Mouse (Mus musculus): Measurements from ENCODE around the gene Tia1. TPM values are rescaled to one million over a fixed set of nuclear protein-coding genes. Genes with fewer than 3 reads are reported as not detected.
A peak's percentile ranks its signal among the peaks of the same experiment; 100 is the strongest.

Gene Tia1
- polyA plus RNA-seq (2016; fragmentation: Nextera tagmentation; extraction: Ambion mirVana): 209 and 212 TPM in 2 replicates

DNA sequence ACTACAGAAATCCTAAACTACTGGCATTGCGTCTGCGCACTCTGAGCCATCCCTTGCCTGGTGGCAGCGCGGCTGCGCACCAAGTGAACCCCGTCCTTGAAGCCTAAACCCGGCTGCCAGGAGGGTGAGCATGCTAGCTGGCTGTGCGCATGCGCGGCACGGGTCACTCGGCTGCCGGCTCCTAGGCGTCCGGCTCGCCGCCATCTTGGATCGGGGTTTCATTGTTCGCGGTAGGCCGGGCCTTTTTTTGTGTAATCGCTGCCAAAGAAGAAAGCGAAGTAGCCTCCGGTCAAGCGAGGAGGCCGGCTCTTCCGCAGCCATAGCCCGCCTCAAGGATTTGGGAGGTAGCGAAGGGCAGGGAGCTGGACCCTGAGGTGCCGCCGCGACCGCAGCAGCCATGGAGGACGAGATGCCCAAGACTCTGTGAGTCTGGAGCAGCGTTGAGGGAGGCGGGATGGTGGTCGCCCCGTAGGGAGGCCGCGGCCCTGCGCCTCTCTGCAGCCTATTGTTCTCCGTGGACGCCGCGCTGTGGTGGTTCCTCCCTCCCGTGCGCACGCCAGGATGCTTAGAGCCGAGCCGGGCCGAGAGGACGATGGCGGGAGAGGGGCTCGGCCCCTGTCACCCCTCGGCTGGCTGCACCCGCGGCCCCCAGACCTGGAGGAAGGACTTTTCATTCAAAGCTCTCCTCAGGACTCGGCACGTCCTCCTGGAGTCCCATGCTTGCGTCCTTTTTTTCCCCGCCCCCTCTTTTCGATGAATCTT, at the start of gene Tia1:
Tia1 (plus strand) TSS at position 120 of the 762 bp plus-strand sequence.
- peak within 1 kb of the TSS; percentile 91 for H3K4me3 ChIP-seq
- WGBS: under 1% methylated on average over 62 of the region's 62 CpGs
- H3K9me3 ChIP-seq: no peaks in the 10 kb centered on the region

GRCm38 (mm10) chr6:86354948-86355347, 49.1 kb upstream of the Tia1 start:
- Histone ChIP-seq H3K27ac (no peak overlapping the region), H3K4me1 (replicated peaks) (no peaks in the 10 kb centered on the region), H3K4me3 (no peak overlapping the region), H3K27me3 (ENCODE audit: insufficient read depth, poor library complexity, severe bottlenecking) (no peaks in the 10 kb centered on the region), H3K9me3 (no peaks in the 10 kb centered on the region), H3K36me3 (no peaks in the 10 kb centered on the region)
- 59% methylated on average over 3 of the region's 3 CpGs for WGBS
- no peak for DNase-seq (ENCODE audit: low spot score)

More for the DNA sequence above, at the start of gene Tia1:
- DNase-seq (ENCODE audit: low spot score): peak; percentile 97
- peaks cover 23% of the 10 kb centered on the region for H3K4me1 ChIP-seq (replicated peaks)
- peak within 1 kb of the TSS; percentile 100 for H3K27ac ChIP-seq
- no peaks in the 10 kb centered on the region for H3K27me3 ChIP-seq (ENCODE audit: insufficient read depth, poor library complexity, severe bottlenecking)
- peaks cover 30% of the 10 kb centered on the region for H3K36me3 ChIP-seq

DNA sequence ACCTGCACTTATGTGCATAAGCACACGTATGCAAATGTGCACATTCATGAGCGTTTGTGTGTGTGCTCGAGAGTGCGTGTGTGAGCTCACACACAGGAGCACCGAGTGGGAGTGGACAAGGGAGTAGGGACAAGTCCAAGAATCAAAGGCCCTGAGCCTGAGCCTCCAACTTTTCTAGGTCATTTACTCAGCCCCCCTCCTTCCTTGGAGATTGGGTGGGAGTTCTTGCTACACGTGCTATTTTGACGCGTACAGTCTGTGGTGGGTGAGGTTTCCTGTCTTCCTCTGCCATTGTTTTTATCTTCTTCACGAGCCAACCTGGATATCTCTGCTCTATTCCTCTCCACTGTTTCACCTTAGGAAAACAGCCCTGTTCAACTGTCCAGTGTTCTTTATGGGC, 47.1 kb upstream of the Tia1 start:
- Histone ChIP-seq H3K4me3 (no peak overlapping the region), H3K36me3 (no peaks in the 10 kb centered on the region), H3K27me3 (ENCODE audit: insufficient read depth, poor library complexity, severe bottlenecking) (no peaks in the 10 kb centered on the region), H3K27ac (no peak overlapping the region), H3K4me1 (replicated peaks) (no peaks in the 10 kb centered on the region), H3K9me3 (no peaks in the 10 kb centered on the region)
- no peak for DNase-seq (ENCODE audit: low spot score)
- WGBS: 89% methylated on average over 9 of the region's 9 CpGs

GRCm38 (mm10) chr6:86360691-86361090, 43.3 kb upstream of the Tia1 start:
- Histone ChIP-seq H3K27me3 (ENCODE audit: insufficient read depth, poor library complexity, severe bottlenecking) (no peaks in the 10 kb centered on the region), H3K4me3 (no peak overlapping the region), H3K36me3 (no peaks in the 10 kb centered on the region), H3K4me1 (replicated peaks) (peaks cover 14% of the 10 kb centered on the region; the same call in 1 of the 2 replicates), H3K9me3 (no peaks in the 10 kb centered on the region), H3K27ac (no peak overlapping the region)
- WGBS: 70% methylated on average over 7 of the region's 7 CpGs
- no peak for DNase-seq (ENCODE audit: low spot score)

- DNase-seq (ENCODE audit: low spot score): no peak
- no peaks in the 10 kb centered on the region for H3K36me3 ChIP-seq
- peaks cover 20% of the 10 kb centered on the region for H3K4me1 ChIP-seq (replicated peaks)
- no peaks in the 10 kb centered on the region for H3K9me3 ChIP-seq
- H3K27me3 ChIP-seq (ENCODE audit: insufficient read depth, poor library complexity, severe bottlenecking): no peaks in the 10 kb centered on the region
- WGBS: 85% methylated on average over 7 of the region's 7 CpGs
- no peak overlapping the region for H3K27ac ChIP-seq
- no peak overlapping the region for H3K4me3 ChIP-seq
These were observed 42.6 kb upstream of the Tia1 start for GRCm38 (mm10) chr6:86361373-86361772.

DNA sequence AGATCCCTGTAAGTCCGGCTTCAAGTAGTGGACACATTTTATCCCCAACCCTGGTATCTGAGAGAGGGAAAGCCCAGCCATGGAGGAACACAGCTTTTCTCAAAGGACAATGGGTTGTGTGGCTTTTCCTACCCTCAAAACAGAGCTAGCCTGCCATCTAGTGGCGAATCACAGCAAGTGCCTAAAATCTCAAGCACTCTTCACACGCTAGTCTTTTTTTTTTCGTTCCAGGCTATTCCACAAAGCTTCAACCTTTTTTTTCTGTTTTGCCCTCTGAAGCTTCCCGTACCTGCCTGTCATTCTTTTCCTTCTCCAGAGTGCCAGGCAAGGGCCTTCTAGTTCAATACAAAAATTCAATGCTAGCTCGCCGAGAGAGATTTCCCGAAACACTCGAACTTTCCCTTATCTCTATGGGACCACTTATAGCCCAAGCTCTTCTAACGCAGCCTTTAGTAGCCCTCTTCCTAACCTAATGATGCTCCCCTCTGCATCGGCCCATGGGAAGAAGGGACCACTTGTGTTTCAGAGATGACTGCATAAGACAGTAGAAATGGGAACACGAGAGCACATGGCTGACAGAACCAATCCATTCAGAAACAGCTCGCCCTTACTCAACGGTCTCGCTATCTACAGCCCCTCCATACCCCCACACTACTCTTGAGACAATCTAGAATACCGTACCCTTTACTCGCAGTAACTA, 39.4 kb upstream of the Tia1 start:
- Histone ChIP-seq H3K27ac (peak overlapping the region; percentile 94), H3K36me3 (peaks cover 23% of the 10 kb centered on the region), H3K4me1 (replicated peaks) (peaks cover 26% of the 10 kb centered on the region), H3K9me3 (no peaks in the 10 kb centered on the region), H3K27me3 (ENCODE audit: insufficient read depth, poor library complexity, severe bottlenecking) (no peaks in the 10 kb centered on the region), H3K4me3 (peak overlapping the region; percentile 82)
- 5% methylated on average over 17 of the region's 17 CpGs for WGBS
- DNase-seq (ENCODE audit: low spot score): peak; percentile 81

DNA sequence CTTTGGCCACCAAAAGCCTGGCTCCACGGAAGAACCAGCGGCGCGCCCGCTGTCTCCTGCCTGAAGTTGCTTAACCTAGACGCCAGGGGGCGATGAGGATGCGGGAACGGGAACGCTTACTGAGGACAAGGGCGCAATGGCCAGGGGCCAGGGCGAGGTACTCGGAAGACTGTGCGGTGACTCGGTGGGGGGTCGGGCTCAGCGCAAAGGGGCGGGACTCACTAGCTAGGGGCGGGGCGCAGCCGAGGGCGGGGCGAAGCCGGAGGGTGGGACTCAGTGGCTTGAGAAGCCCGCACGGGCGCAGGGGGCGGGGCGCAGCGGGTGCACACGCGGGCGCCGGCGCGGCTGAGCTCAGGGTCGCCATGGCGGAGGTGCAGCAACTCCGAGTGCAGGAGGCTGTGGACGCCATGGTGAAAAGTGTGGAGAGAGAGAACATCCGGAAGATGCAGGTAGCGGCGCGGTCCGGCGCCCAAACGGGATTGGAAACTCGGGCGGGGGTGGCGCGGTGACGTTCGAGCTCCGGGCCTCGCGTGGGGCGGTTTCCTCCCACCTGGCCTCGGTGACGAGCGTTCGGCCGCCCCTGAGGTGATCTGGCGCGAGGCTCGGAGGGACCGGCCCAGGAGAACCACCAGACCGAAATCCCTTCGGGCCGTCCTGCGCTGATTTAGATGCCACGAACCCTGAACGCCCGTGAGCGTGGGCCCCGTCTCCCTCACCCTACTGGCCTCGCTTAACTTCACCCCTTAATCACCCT, 38.5 kb upstream of the Tia1 start, which contains the start of gene Fam136a:
Fam136a (plus strand) TSS at position 276 of the 754 bp plus-strand sequence.
- H3K36me3 ChIP-seq: peaks cover 26% of the 10 kb centered on the region
- H3K4me1 ChIP-seq (replicated peaks): peaks cover 29% of the 10 kb centered on the region
- DNase-seq (ENCODE audit: low spot score): peak; percentile 99
- peak within 1 kb of the TSS; percentile 82 for H3K4me3 ChIP-seq
- under 1% methylated on average over 76 of the region's 76 CpGs for WGBS
- no peaks in the 10 kb centered on the region for H3K9me3 ChIP-seq
- H3K27me3 ChIP-seq (ENCODE audit: insufficient read depth, poor library complexity, severe bottlenecking): no peaks in the 10 kb centered on the region
- H3K27ac ChIP-seq: peak within 1 kb of the TSS; percentile 94

GRCm38 (mm10) chr6:86366125-86366852, 37.7 kb upstream of the Tia1 start:
- Histone ChIP-seq H3K27me3 (ENCODE audit: insufficient read depth, poor library complexity, severe bottlenecking) (no peaks in the 10 kb centered on the region), H3K9me3 (no peaks in the 10 kb centered on the region), H3K4me1 (replicated peaks) (peaks cover 34% of the 10 kb centered on the region), H3K4me3 (peak overlapping the region; percentile 82), H3K27ac (peak overlapping the region; percentile 94), H3K36me3 (peaks cover 26% of the 10 kb centered on the region)
- no peak for DNase-seq (ENCODE audit: low spot score)
- 51% methylated on average over 25 of the region's 25 CpGs for WGBS

GRCm38 (mm10) chr6:86366853-86367249, 37.2 kb upstream of the Tia1 start:
- 82% methylated on average over 2 of the region's 2 CpGs for WGBS

GRCm38 (mm10) chr6:86368479-86368878, 35.5 kb upstream of the Tia1 start:
- Histone ChIP-seq H3K9me3 (no peaks in the 10 kb centered on the region), H3K36me3 (peaks cover 30% of the 10 kb centered on the region), H3K27ac (no peak overlapping the region), H3K4me1 (replicated peaks) (peaks cover 50% of the 10 kb centered on the region), H3K4me3 (no peak overlapping the region), H3K27me3 (ENCODE audit: insufficient read depth, poor library complexity, severe bottlenecking) (no peaks in the 10 kb centered on the region)
- DNase-seq (ENCODE audit: low spot score): no peak
- WGBS: 94% methylated on average over 5 of the region's 5 CpGs

More at GRCm38 (mm10) chr6:86366853-86367249, 37.2 kb upstream of the Tia1 start:
- Histone ChIP-seq H3K27me3 (ENCODE audit: insufficient read depth, poor library complexity, severe bottlenecking) (no peaks in the 10 kb centered on the region), H3K4me1 (replicated peaks) (peaks cover 34% of the 10 kb centered on the region), H3K36me3 (peaks cover 26% of the 10 kb centered on the region), H3K9me3 (no peaks in the 10 kb centered on the region), H3K27ac (0 out of 2 replicates have a peak overlapping the region, but pooled peaks have one; percentile 94), H3K4me3 (peak overlapping the region; percentile 82)
- no peak for DNase-seq (ENCODE audit: low spot score)

GRCm38 (mm10) chr6:86370093-86370713, 33.8 kb upstream of the Tia1 start:
- Histone ChIP-seq H3K36me3 (peaks cover 46% of the 10 kb centered on the region), H3K27me3 (ENCODE audit: insufficient read depth, poor library complexity, severe bottlenecking) (no peaks in the 10 kb centered on the region), H3K4me3 (peak overlapping the region; percentile 73), H3K27ac (peak overlapping the region; percentile 94), H3K4me1 (replicated peaks) (peaks cover 38% of the 10 kb centered on the region), H3K9me3 (no peaks in the 10 kb centered on the region)
- WGBS: 58% methylated on average over 3 of the region's 3 CpGs
- DNase-seq (ENCODE audit: low spot score): peak; percentile 15
